10 mouse cellular contexts compared by ENCODE assay signal in the genomic region with DNA sequence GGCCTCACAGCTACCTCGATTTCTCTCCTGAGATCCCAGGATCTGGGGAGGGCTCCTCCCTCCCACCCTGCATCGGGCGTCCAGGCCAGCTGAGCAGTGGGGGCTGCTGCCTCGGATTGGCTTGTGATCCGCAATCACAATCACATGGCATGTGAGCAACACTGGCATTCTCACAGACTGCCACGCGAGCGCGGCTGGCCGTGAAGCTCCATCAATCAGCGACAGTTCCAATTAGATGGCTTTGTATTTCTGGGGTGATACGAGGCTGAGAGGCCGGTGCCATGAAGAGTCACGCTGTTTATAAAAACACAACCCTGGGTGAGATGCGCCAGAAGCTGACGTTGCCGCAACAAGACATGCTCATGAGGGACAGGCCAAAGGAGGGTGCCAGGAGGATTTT.
DNase-seq lines count a peak whose midpoint lies in the region; ATAC-seq and TF ChIP-seq lines count a peak whose summit lies in the region.
"Had no signal": no experiment of that assay in that cellular context is flagged by ENCODE, and none has a peak within 500 bp of the region (broad histone marks: within the 10 kb centered on the region; RNA-seq: fewer than 3 reads in every experiment).

No protein-coding gene starts in this region.

- DNase-seq in heart, postnatal 25 days (ENCODE audit: low spot score): no peak
- DNase-seq in forebrain, embryonic 11.5 days (ENCODE audit: low spot score): no peak
- no peak for DNase-seq in embryo, embryonic 9.5 days (ENCODE audit: extremely low spot score)
- no peak for DNase-seq in adrenal gland, adult 8-10 months
- DNase-seq: kidney, adult 11 months had no signal

- TF ChIP-seq CTCF in E14TG2a.4 (conservative IDR thresholded peaks at IDR 0.05; ENCODE audit: low read length): no peak

- H3K9ac ChIP-seq in heart, embryonic 12.5 days: 0 out of 2 replicates have a peak overlapping the region, but pooled peaks have one; percentile 25
- peak overlapping the region; percentile 12; the same call in 1 of the 2 replicates for H3K9ac ChIP-seq in forebrain, embryonic 11.5 days (ENCODE audit: low read length)
- peak overlapping the region; percentile 35; the same call in 1 of the 2 replicates for H3K9ac ChIP-seq in limb, embryonic 13.5 days

- H3K4me1 ChIP-seq in heart, embryonic 12.5 days (replicated peaks): peaks cover 66% of the 10 kb centered on the region
- H3K4me1 ChIP-seq in E14TG2a.4 (replicated peaks; ENCODE audit: low read depth, low read length): peaks cover 91% of the 10 kb centered on the region
- H3K4me1 ChIP-seq in forebrain, embryonic 11.5 days (replicated peaks; ENCODE audit: control insufficient read depth, insufficient read depth, low read length): peaks cover 17% of the 10 kb centered on the region
- peaks cover 71% of the 10 kb centered on the region for H3K4me1 ChIP-seq in limb, embryonic 13.5 days

- H3K27ac ChIP-seq in heart, embryonic 12.5 days (ENCODE audit: poor library complexity, severe bottlenecking): no peak overlapping the region
- H3K27ac ChIP-seq in forebrain, embryonic 11.5 days (ENCODE audit: low read depth, low read length): no peak overlapping the region
- H3K27ac ChIP-seq in limb, embryonic 13.5 days: peak overlapping the region; percentile 22; the same call in 1 of the 2 replicates
- H3K27ac ChIP-seq: macrophage had no signal

- H3K27me3 ChIP-seq in heart, embryonic 12.5 days (replicated peaks): no peaks in the 10 kb centered on the region
- peaks cover 14% of the 10 kb centered on the region for H3K27me3 ChIP-seq in E14TG2a.4 (ENCODE audit: insufficient read depth, low read length)
- 0 out of 2 replicates have a peak, but pooled peaks cover 2% of the 10 kb centered on the region for H3K27me3 ChIP-seq in forebrain, embryonic 11.5 days (ENCODE audit: control insufficient read depth, insufficient read depth, low read length)
- H3K27me3 ChIP-seq in limb, embryonic 13.5 days: no peaks in the 10 kb centered on the region

- intact Hi-C loops in heart, postnatal 25 days (cut with DNase I): no loop called here

- WGBS in heart, embryonic 12.5 days: 62% methylated on average over 17 of the region's 17 CpGs
- WGBS in forebrain, embryonic 11.5 days: 73% methylated on average over 17 of the region's 17 CpGs
- 50% methylated on average over 17 of the region's 17 CpGs for WGBS in limb, embryonic 13.5 days

- no peaks in the 10 kb centered on the region for H3K9me3 ChIP-seq in heart, embryonic 12.5 days (replicated peaks)
- no peaks in the 10 kb centered on the region for H3K9me3 ChIP-seq in E14TG2a.4 (ENCODE audit: low read length)
- H3K9me3 ChIP-seq in forebrain, embryonic 11.5 days (ENCODE audit: control insufficient read depth, low read length): no peaks in the 10 kb centered on the region
- no peaks in the 10 kb centered on the region for H3K9me3 ChIP-seq in limb, embryonic 13.5 days

- no peak overlapping the region for H3K4me3 ChIP-seq in heart, embryonic 12.5 days
- H3K4me3 ChIP-seq in E14TG2a.4 (replicated peaks; ENCODE audit: low read length): peak overlapping the region; percentile 35; the same call in 1 of the 2 replicates
- H3K4me3 ChIP-seq in forebrain, embryonic 11.5 days (ENCODE audit: low read depth, low read length): no peak overlapping the region
- no peak overlapping the region for H3K4me3 ChIP-seq in limb, embryonic 13.5 days

- H3K36me3 ChIP-seq in heart, embryonic 12.5 days: no peaks in the 10 kb centered on the region
- H3K36me3 ChIP-seq in E14TG2a.4 (ENCODE audit: insufficient read depth, low read length): no peaks in the 10 kb centered on the region
- no peaks in the 10 kb centered on the region for H3K36me3 ChIP-seq in forebrain, embryonic 11.5 days (ENCODE audit: control insufficient read depth, insufficient read depth, low read length)
- no peaks in the 10 kb centered on the region for H3K36me3 ChIP-seq in limb, embryonic 13.5 days

- H3K4me2 ChIP-seq in heart, embryonic 12.5 days: no peak overlapping the region
- no peak overlapping the region for H3K4me2 ChIP-seq in forebrain, embryonic 11.5 days (ENCODE audit: low read depth, low read length, severe bottlenecking)
- no peak overlapping the region for H3K4me2 ChIP-seq in limb, embryonic 13.5 days (replicated peaks)

- no peak for ATAC-seq in heart, embryonic 12.5 days (ENCODE audit: insufficient number of reproducible peaks, low FRiP score)
- ATAC-seq in forebrain, embryonic 11.5 days (replicated peaks; ENCODE audit: low FRiP score): no peak
- ATAC-seq in limb, embryonic 13.5 days (ENCODE audit: low FRiP score, low read depth): no peak
- ATAC-seq in inflammation-experienced regulatory T-cells, adult 6 months: no peak
